ENCODE assay signal across 8 mouse cellular contexts in genomic region chr2:132686756-132687737, GRCm38 (mm10). TPM values are rescaled to one million over a fixed set of nuclear protein-coding genes. Genes with fewer than 3 reads are reported as not detected.
DNase-seq lines count a peak whose midpoint lies in the region; ATAC-seq lines count a peak whose summit lies in the region.

TSS of gene Shld1 (plus strand) at chr2:132686931.

- peak; percentile 94 to 97 for DNase-seq in adrenal gland, adult (ENCODE audit: inconsistent age in 2 of 2, low spot score in 1 of 2)
- peak; percentile 95 for DNase-seq in embryo, embryonic 10.5 days (ENCODE audit: low spot score)
- peak; percentile 87 for DNase-seq in gastrocnemius, postnatal 14 days
- peak; percentile 92 to 93 for DNase-seq in left cerebral cortex, postnatal 10 days (ENCODE audit: extremely low spot score in 1 of 2, low spot score in 2 of 2)
- DNase-seq in right cerebral cortex, postnatal 25 days = peak; percentile 88
- peak; percentile 83 for DNase-seq in urinary bladder, postnatal 4 days (ENCODE audit: low spot score in 2 of 2)

- ATAC-seq in inflammation-experienced regulatory T-cells, adult 6 months = peak; percentile 71
- ATAC-seq in megakaryocyte-erythroid progenitor cell, adult 5-6 weeks (replicated peaks; ENCODE audit: low FRiP score, low TSS enrichment, poor library complexity, severe bottlenecking) = peak; percentile 65

- intact Hi-C loops in gastrocnemius, postnatal 14 days (cut with DNase I; ENCODE audit: low total_unique reads) = no loop called here
- intact Hi-C loops in left cerebral cortex, postnatal 10 days (cut with DNase I) = loop anchor here (2.0 to 5.0 kb wide), 2 partner anchors 80 to 110 kb away; no protein-coding TSS in a partner anchor

RNA-seq across cellular contexts. Expression of gene Shld1, which starts in this region (rescaled TPM):
- 1 to 10 TPM; 3.1 to 3.2 TPM for total RNA-seq in gastrocnemius, postnatal 14 days (2021)
- polyA plus RNA-seq in inflammation-experienced regulatory T-cells, adult 6 months (2017; shearing (Covaris generic)) = 10 to 100 TPM; 14.9 to 43.3 (median 35.0) TPM
- total RNA-seq in left cerebral cortex, postnatal 10 days (2021) = 1 to 10 TPM; 7.7 to 9.0 TPM
- total RNA-seq in megakaryocyte-erythroid progenitor cell, adult 5-6 weeks (2014; fragmentation: Nextera tagmentation) = 1.5 and 6.1 TPM in 2 replicates
- 5.2 and 6.2 TPM in 2 replicates for total RNA-seq in megakaryocyte-erythroid progenitor cell, adult 5-6 weeks (2017)

Comparison
In these comparisons a context has a peak if more than half of its experiments do, and no peak if none do; other contexts are left out.
1. Peak in every context shown above with its lines: DNase-seq and ATAC-seq.